Mouse (Mus musculus) fat pad, adult 2 months (tissue): Measurements from ENCODE around the gene Gm10260.

Experiments
- DNase-seq: peaks from one replicate; pipeline ENCODE4 v3.0.0-alpha.2; 2011; ENCODE audit warnings: low read depth, low spot score; ENCODE audit errors: extremely low read depth

Gm10260 gene

DNA sequence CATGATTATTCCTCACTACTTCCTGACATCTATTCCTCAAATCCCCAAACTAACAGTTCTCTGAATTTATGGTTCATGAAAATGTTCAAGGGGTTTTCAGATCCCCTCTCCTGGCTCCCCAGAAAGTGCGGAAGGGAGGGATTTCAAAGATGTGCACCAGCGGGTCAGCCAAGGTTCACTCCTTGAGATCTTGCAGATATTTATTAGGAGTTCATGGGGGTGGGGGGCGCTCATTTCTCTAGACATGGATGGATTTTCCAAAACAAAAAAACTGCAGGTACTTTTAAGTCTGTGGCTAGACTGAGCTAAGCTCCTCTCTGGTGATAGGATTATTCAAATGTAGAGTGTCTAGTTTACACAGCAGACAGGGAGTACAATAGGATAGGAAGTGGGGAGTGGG, 8.4 kb upstream of the Gm10260 start:
- no peak for DNase-seq

DNA sequence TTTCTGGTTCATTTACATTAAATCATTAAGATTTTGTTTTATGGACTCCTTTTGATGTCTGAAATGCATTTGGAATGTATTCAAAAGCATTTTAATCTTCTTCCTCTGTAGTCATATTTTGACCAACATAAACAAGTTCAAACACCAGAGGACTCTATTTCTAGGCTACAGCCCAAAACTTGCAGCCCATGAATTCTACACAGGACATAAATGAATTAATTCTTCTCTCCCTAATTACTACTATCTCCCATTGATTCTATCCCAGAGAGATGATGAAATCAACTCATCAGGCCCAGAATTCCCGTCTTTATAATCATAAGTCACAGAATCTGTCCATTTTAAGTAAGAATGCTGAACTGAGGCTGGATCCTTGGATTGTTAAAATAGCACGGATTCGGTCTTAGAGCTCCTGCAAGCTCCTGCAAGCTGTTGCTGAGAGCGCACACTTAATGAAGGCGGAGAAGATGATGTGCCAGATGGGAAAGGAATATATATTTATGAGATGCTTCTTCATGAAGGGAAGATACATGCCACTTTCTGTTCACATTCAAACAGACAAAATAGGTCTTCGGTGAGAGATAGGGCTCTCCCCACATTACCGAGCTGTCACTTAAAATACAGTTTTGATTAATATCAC, 7.7 kb upstream of the Gm10260 start:
- no peak for DNase-seq

- no peak for DNase-seq
Observed at GRCm38 (mm10) chr13:97766600-97766999, 6.2 kb upstream of the Gm10260 start.

DNA sequence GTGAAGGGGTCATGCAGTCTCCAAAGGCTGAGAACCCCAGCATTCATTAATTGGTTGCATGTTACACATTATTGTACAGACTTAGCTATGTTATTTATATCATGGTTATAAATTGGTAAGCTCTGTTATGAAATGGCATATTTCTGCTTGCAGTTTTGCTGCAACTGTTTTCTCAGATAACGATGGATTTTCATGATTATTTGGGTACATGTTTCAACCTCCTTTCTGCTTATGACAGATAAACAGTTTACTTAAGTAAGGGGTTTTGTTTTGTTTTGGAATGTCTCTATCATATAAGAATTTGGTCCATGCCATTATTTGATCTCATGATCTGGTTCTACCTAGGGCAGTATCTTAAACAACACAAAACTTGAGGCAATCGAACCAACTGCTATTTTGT, 5.5 kb upstream of the Gm10260 start:
- DNase-seq, result no peak

GRCm38 (mm10) chr13:97764067-97764466, 3.6 kb upstream of the Gm10260 start:
- no peak for DNase-seq

DNA sequence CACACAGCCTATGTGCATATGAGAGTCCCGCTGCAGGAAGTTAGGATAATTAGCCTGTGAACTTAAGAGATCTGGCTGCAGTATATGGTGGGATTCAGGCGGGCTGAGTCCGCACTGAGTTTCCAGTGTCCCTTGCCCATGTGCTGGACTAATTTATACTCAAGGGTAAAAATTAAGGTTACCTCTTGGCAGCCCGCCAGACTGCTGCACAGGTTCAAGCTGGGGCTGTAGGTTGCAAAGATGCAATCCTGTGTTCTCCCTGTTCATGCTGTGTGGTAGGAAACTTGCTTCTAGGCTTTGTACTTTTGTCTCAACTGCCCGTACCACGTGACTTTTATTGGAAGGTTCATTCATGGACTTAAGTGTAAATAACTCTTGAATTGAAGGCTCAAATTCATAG, 3.0 kb upstream of the Gm10260 start:
- DNase-seq, result no peak

GRCm38 (mm10) chr13:97762121-97762520, 1.7 kb upstream of the Gm10260 start:
- DNase-seq, result no peak

- DNase-seq, result no peak
Observed at GRCm38 (mm10) chr13:97757033-97757432, 3.4 kb downstream of the Gm10260 start.

- no peak for DNase-seq
Observed at GRCm38 (mm10) chr13:97756091-97756490, 4.3 kb downstream of the Gm10260 start.

GRCm38 (mm10) chr13:97750851-97751381, 9.5 kb downstream of the Gm10260 start:
- DNase-seq, result no peak

GRCm38 (mm10) chr13:97747037-97747860, 13.2 kb downstream of the Gm10260 start:
- DNase-seq, result no peak

GRCm38 (mm10) chr13:97744669-97745068, 15.8 kb downstream of the Gm10260 start:
- no peak for DNase-seq

DNA sequence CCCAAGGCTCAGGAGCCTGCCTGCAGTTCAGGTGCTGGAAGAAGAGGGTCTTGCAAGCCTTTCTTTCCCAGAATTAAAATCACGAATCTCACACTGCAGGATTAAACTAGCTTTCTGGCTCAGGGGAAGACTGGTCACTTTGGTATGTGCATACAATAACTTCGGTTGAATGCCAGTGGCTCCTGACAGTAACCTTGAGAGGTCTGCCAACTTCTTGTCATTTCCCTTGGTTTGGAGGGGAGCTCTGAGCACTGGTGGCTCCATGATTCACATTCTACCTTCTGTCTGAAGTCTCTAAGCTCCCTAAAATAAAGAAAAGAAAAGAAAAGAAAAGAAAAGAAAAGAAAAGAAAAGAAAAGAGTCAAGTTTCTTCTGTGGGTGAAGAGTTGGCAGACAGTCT, 16.4 kb downstream of the Gm10260 start:
- DNase-seq, result no peak

GRCm38 (mm10) chr13:97743229-97743988, 17.0 kb downstream of the Gm10260 start:
- DNase-seq, result no peak

DNA sequence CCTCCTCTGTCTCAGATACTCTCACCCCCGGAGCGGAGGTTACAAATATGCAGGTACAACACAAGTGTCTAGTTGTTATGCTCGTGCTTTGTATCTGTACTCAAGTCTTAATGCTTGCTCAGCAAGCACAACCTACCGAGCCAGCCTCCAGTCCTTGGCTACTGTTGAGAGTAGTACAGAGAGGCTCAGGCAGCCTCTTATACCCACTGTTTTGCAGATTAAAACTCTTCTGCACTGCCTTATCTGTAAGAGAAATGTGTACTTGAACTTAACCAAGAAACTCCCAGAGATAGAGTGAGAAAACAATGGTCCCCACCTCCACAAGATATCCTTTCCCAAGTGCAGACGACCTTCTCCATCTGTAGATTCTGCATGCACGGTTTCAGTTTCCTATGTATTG, 24.5 kb downstream of the Gm10260 start:
- no peak for DNase-seq

- no peak for DNase-seq
Observed at GRCm38 (mm10) chr13:97734760-97735159, 25.7 kb downstream of the Gm10260 start.

GRCm38 (mm10) chr13:97725160-97725825, 35.1 kb downstream of the Gm10260 start:
- DNase-seq, result no peak

DNA sequence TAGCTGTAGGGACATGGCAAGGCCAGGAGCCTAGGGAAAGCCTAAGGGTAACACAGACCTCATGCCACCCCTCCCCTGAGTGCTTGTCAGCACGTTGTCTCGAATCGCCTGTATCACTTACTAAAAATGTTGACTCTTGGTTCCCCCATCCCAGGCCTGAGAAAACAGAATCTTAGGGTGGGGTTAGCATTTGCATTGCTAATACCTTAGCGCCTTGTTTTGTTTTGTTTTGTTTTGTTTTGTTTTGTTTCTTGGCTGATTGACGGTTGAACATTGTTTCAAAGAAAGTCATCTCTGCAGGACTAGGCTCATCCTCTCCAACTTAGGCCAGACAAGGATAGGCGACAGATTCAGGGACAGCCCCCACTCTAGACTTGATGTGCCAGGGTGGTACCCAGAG, 35.9 kb downstream of the Gm10260 start:
- no peak for DNase-seq

- DNase-seq, result no peak
Observed at GRCm38 (mm10) chr13:97712506-97713275, 47.7 kb downstream of the Gm10260 start.

DNA sequence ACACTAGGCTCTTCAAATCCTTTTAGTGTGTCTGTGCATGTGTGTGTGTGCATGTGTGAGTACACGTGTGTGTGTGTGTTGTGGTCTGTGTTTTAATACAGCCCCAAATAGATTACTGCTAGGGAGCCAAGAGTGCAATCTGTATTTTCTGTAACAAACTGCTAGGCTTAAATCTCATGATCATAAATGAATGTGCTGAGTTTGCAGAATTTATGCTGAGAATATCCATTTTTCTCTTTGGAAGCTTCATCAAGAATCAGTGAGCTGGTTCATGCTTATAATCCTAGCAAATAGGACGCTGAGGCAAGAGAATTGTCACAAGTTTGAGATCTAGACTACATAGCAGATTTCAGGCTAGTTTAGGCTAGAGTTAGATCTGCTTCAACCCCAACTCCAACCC, 48.9 kb downstream of the Gm10260 start:
- DNase-seq, result no peak
